Mouse (Mus musculus) left cerebral cortex, adult 8-10 months (tissue): ENCODE measurements around the gene Qtrt1. TPM values are rescaled to one million over a fixed set of nuclear protein-coding genes. Genes with fewer than 3 reads are reported as not detected.
"Not testable (repeated sequence)": the region's sequence is repeated elsewhere in the genome, so short reads cannot be mapped to it uniquely, and the experiment has no call there.

ENCODE experiments used
- DNase-seq, 2 experiments: peaks; one replicate each; pipeline ENCODE4 v3.0.0; 2022; ENCODE audit warnings: low spot score in 2 of 2
- total RNA-seq, 4 experiments: library from RNA; stranded (reverse); gene quantifications; 2 replicates each; pipeline ENCODE4 v1.2.4; 2022

Gene Qtrt1
- total RNA-seq, 4 experiments from 2014 or later = 17.0 to 28.0 (median 23.5) TPM

DNA sequence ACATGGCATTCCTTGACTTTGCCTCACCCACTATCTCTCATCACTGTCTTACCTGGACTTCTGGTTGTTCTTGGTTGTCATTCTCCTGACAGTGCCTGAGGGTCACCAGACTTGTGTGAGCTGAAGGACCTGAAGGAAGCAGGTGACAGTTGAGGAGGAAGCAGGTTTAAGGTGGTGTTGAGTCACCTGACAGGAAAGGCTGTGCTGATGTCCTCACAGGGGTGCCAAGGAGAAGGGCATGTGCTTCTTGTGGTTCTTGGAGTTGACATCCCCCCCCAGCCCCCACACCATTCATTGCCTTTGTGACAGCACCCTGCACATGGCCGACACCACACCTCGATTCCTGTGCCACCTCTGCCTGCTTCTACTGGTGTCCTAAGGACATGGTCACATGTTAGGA, 36.1 kb downstream of the Qtrt1 start:
- DNase-seq = no peak

DNA sequence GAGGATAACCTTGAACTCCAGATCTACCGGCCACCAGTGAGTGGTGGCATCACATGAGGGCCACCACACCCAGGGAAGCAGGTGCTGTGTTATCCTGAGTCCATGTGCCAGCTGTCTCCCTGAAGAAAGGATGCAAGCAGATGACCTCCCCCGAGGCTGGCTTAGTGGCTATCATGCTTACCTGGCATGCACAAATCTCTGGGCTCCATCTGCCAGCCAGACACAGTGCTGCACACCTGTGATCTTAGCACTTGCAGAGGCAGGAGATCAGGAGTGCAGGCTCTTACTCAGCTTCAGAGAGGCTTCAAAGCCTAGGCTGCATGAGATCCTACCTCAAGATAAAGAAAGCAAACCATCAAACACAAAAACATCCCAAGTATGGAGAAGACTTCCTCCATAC, 38.1 kb downstream of the Qtrt1 start:
- DNase-seq = no peak

DNA sequence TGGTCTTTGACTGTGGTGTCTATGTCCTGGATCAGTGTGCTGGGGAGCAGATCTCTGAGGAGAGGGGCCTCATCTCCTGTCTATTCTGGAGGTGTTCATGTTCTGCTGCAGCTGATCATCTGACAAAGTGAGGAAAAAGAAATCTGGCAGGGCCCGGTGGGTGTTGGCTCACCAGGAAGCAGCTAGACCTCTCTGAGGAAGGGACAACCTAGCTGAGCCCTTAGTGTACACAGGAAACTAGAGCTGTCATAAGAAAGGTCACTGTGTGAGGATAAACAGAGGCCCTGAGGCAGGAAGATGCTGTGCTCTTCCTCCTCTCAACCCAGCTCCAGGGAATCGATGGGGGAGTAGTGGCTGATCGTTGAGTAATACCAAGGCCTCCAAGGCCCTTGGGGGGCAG, 38.6 kb downstream of the Qtrt1 start:
- no peak for DNase-seq

DNA sequence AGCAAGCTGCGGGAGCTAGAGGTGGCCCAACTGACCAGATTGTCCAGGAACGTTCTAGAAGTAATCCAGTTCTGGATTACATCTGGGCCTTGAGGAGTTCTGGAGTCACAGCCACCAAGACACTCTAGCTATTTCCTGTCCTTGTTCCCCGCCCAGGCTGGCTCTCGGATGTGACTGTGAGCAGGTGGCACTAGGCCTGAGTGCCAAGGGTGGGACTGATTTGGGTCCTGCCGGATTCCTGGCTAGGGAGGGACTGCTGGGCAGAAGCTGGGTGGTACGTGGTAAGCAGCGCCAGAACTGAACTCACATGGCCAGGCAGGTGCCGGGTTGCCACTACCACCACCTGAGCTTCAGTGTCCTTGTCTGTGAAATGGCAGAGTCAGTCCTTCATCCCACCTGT, 39.8 kb downstream of the Qtrt1 start:
- no peak for DNase-seq

DNA sequence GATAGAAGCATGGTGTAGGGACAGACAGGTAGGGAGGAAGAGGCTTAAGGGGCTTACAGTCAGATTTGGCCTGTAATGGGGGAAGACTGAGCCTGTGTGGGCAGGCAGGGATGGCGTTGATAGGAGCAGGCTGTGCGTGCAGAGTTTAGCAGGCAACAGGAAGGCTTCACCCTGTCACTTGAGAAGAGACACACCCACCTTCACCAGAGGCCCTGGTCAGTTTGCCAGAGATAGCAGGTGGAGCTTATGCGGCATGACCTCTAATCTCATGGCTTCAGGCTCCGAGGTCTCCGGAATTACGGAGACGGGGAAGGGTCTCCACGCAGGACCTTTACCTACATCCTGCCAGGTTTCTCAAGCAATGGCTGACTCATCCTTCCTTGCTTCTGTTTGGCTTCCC, 40.2 kb downstream of the Qtrt1 start:
- no peak for DNase-seq

DNA sequence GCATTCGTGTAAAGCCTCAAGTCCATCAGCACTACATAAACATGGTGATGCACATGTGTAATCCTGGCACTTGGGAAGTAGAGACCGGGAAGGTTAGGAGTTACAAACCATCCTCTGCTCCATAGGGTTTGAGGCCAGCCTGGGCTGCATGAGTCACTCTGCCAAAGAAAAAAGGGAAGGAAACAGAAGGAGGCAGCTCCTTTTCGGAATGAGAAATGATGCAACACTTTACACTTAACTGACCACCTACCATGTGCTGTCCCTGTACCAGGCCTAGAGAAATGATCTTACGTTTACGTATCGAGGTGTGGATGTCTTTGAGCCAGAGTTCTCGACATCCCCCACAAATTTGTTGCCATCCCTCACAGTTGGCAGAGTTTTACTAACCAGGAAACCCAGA, 41.4 kb downstream of the Qtrt1 start:
- no peak for DNase-seq

DNA sequence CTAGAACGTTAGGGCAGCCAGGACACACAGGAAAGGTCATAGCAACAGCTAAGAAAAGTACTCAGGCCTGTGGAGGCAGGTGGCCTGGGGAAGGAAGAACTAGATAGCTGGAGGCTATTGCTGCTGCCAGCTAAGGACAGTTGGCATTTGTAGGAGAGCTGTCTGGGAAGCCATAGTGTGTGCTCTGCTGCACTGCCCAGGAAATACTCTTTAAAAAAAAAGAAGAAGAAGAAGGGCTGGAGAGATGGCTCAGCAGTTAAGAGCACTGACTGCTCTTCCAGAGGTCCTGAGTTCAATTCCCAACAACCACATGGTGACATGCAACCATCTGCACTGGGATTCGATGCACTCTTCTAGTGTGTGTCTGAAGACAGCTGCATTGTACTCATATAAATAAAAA, 41.8 kb downstream of the Qtrt1 start:
- DNase-seq = no peak

DNA sequence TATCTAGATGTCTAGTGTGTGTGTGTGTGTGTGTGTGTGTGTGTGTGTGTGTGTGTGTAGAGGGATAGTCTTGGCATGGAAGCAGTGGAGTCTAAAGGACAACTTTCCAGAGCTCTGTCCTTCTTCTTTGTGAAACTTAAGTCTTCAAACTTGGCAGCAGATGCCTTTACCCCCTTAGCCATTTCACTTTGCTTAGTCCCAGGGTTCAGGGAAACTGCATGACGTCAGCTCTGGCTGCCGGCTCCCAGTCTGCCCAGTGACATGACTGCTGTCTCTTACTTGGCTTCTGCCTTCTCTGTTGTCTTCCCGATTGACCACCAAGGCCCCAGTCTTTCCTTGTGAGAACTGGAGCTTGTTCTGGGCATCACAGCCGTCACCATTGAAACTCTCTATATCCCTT, 42.9 kb downstream of the Qtrt1 start:
- no peak for DNase-seq

DNA sequence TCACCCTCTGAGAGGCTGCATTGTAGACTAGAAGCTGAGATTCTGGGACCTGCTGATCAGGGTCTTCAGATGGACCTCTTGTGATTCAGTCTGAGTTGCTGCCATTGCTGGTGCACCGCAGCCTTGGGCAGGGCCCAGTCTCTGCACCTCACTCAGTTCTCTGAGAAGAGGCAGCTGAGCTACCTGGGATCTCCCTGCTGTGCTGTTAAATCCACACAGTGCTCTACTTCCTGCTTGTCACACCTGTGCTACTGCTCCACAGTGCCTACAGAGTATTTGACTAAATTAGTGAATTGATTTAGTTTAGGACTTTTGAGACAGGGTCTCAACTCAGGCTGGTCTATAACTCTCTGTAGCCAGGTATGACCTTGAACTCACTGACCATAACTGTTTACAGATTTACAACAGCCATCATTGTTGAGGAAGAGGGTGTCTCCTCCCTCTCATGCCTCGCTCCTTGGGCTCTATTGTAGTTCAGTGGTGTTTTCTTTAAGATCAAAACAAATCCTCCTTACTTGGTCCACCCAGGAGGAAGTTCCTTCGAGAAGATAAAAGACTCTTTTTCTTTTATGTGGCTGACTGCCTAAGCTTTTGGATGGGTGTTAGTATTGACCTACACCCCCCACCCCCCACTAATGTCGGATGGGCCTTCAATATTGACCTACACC, 43.6 kb downstream of the Qtrt1 start:
- DNase-seq = no peak

DNA sequence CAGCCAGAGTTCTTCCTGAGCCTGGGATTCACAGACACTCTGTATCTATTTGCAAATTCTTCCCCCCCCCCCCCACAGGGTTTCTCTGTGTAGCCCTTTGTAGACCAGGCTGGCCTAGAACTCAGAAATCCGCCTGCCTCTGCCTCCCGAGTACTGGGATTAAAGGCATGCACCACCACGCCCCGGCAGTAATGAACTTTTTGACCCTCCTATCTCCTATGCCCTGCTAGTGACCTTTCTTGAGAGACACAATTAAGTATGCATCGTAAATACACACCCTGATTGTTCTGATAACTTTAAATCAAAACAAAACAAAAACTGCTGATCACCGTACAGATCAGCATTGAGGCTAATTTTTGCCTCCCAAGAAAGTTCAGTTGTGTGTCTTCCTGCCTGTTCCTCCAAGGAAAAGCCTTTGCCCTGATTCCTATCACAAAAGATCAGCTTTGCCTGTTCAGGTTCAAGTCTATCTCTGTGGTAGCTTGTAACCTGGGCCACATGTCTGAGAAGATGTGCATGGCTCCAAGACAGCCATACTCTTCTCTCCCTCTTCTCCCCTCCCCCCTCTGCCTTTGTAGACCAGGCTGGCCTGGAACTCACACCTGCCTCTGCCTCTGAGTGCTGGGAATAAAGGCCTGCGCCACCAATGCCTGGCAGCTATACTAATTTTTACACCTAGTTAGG, 44.8 kb downstream of the Qtrt1 start:
- no peak for DNase-seq

DNA sequence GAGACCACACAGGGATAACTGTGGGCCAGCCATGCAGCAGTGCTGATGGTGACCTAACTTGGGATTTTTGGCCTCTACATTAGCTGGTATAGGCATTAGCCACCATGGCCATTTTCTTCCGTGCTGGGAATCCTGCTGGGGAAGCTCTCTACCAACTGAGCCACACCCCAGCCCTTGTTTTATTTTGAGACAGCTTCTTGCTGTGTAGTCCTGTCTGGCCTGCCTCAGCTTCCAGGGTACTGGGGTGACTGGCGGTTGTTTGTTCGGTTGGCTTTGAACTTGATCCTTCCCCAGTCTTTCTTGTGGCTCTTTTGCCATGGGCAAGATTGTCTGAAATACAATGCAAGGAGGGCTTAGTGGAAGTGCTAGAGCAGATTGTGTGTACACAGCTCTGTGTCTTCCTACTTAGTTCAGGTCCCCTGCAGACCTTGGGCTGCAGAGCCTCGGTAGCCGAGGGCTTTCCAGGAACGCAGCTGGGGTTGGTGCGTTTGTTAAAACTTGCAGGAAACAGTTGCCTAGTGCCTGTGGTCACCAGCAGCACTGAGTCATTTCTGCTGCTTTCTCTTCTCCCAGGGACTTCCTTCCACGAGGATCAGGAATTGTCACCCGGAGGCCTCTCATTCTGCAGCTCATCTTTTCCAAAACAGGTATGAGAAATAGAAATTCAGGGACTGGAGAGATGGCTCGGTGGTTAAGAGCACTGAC, 45.4 kb downstream of the Qtrt1 start:
- DNase-seq = no peak

DNA sequence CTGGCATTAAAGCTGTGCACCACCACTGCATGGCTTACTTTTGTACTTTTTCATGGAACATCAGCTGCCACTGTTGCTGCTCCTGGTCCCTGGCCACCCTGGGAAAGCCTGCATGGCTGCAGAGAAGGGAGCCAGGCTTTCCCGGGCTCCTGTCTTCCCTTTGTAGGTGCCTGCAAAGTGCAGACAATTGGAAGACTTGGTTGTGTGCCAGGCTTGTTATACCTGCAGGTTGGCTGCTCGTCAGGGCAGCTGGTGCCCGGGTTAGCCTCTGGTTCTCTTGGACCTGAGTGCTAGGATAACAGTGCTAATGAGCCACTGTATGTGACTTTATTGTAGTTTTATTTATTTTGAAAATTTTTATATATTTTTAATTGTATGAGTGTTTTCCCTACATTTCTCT, 47.2 kb downstream of the Qtrt1 start:
- no peak for DNase-seq

DNA sequence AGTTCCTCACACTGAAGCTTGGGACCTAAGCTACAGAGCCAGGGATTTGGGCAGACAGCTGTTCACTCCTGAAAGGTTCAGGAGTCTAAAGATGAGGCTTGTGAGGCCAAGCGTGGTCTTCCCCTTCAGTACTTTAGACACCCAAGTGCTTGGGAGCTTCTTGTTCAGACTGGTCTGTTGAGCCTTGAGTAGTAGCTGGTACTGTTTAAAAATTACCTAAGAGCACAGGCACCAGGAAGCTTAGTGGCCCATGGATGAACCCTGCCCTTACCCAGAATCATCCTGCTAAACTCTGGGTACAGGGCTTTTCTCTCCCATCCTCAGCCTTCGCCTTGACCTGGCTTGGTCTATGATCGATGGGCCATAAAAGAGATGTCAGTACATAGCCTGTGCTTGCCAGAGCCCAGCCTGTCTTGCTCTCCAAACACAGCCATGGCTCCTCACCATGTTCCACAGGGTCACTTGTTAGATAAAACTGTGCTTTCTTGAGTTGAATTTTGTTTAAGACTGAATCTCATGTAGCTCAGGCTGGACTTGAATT, 48.8 kb downstream of the Qtrt1 start:
- no peak for DNase-seq

DNA sequence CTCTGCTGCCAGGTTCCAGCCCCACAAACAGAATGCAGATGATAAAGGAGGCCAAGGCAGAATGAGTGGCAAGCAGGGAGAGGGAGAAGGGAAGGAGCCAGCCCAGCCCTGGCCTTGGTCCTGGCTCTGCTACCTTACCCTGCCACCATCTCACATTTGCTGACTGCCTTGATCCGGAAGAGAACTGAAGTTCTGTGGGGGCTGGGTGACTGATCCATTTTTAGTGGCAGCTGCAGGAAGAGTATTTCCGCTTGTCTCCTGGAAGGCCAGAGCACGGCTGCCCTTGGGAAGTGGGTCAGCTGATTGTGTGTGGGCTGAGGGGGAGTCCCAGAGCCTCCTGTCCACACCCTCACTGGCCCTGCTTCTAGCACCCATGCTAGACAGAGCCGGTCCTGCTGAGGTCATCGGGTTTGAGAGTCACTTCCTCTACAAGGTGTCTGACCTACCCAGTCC, 51.5 kb downstream of the Qtrt1 start:
- DNase-seq = peak in 1 of 2 experiments; percentile 21

DNA sequence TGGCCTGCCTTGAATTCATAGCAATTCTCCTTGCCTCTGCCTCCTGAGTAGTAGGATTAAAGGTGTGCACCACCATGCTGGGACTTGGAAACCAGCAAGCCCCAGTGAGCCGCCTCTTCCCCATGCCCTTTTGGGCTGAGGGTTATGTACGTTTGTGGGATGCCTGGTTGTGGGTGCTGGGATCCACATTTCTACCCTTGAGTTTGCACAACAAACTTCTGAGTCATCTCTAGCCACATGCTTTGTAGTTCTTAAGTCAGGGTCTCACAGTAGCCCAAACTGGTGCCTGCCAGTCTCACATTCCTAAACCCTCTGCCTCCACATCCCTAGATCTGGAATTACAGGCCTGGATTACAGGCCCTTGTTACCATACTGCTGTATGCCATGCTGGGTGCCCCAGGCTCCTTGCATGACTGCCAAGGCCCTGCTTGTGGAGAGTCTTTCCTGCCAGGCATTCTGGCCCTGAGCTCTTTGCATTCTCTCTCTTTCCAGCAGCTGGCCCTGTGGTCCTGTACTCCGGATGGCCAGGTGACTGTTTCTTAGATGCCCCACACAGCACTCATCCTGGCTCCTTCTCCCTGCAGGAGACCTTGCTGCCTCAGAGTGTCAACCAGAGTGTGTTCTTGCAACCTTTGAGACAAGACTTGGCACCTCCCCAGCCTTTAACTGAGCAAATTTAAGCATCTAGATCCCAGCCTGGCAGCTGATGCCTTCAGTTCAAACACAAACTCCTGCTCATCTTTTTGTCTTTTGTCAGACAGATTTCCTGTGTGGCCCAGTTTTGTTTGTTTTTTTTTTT, 52.3 kb downstream of the Qtrt1 start:
- no peak for DNase-seq

DNA sequence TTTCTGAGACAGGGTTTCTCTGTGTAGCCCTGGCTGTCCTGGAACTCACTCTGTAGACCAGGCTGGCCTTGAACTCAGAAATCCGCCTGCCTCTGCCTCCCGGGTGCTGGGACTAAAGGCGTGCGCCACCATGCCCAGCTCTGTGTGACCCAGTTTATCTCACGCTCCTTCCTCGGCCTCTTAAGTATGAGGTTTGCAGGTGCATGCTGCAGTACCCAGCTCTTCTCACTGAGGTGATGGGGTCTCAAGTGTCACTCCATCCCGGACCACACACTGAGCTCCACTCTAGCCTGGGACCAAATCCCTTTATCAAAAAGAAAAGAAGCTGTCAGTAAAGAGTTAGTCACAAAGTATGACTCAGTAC, 52.9 kb downstream of the Qtrt1 start:
- DNase-seq = not testable (repeated sequence)

DNA sequence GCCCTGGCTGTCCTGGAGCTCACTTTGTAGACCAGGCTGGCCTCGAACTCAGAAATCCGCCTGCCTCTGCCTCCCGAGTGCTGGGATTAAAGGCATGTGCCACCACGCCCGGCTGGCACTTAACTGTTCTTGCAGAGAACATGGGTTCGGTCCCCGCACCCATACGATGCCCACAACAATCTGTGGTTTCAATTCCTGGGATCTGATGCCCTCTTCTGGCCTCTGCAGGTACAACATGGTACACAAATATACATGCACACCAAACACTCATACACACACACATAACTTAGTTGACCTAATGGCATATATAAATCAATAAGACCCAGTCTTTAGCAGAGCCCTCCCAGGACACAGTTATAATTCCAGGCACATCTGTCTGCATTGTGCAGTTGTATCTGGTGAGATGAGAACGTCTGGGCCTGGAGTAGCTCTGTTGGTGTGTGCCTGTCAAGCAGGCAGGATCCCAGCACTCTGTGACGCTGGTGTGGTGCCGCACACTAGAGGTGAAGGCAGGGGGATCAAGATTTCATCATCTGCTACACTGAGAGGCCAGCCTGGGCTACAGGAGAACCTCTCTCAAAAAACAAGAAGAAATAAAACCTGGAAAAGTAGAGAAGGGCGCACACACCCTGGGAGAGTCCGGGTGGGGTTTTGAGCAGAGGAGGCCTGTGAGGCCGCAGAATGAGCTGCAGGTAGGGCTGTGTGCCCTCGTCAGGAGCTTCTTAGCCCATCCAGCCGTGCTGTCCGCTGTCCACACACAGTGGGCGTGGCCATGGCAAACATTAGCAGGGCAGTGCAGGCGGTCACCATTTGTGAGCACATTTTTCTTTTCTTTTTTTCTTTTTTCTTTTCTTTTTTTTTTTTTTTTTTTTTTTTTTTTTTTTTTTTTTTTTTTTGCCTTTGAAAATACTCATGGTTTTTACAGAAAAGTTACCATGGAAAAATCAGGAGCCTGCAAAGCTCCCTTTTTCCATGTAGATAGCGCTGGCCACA, 57.7 kb downstream of the Qtrt1 start:
- DNase-seq = no peak
